Mouse (Mus musculus): ENCODE measurements around the gene Stau1.

- TF ChIP-seq POLR2A (IDR thresholded peaks at IDR 0.05; ENCODE audit: low read depth, low read length) (no peak), CTCF (IDR thresholded peaks at IDR 0.05; ENCODE audit: extremely low read depth, insufficient read depth, insufficient read length, insufficient replicate concordance) (no peak)
Observed at GRCm38 (mm10) chr2:167006355-167006754, 10.3 kb upstream of the Stau1 start.
